Mouse (Mus musculus) right cerebral cortex, adult 2 months (tissue): ENCODE results near the gene Znrf4.

Experiments used
- DNase-seq, 2 experiments: peaks; one replicate each; pipeline ENCODE4 v3.0.0; 2021 to 2022; ENCODE audit warnings: low spot score in 2 of 2

Gene Znrf4

DNA sequence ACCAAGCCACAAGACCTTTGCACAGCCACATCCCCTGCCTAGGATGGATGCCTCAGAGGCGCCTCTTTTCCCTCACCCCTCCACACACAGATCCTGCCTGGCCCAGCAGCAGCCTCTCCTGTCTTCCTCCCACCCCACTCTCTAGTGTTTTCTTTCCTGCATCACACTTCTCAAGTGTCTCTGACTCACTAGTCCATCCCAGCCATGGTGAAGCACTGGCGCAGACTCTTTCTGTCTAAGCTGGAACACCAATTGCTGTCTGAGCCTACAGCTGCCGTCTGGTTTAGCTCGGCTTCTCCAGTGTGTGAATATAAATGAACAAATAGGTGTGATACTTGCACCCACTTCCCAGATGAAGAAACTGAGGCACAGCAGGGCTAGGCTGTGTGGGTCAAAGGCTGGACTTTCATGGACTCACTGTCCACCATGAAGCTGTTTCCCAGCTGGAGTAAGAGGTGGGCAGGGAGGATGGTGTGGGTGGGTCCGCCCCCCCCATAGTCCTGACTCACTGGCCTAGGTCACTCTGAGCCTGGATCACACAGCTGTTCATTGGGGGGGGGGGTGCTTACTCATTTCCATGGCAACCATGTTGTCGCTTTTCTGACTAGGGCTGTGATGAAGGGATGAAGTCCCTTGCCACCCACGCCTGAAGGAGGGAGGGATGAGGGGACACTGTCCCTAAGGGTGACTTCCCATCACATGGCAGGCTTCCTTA lies 21.6 kb downstream of the Znrf4 start:
- DNase-seq, result peak in 1 of 2 experiments; percentile 73

DNA sequence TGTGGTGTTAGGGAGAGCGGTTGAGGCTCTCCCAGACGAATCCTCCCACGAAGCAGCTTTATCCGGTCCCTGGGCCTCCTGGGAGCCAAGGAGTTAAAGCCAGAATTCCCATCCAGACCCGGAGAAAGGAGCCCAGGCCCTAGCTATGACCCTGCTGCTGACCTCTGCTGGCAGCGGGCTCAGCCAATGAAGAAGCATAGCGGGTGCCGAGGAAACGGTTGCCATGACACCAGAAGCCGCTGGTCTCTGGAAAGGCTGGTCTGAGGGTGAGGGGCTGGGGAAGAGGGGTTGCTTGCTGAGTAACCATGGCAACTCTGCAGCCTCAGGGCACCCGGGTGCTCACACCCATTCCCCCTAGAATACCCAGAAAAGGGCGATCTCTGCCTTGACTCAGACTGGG lies 24.2 kb downstream of the Znrf4 start:
- DNase-seq, result no peak

DNA sequence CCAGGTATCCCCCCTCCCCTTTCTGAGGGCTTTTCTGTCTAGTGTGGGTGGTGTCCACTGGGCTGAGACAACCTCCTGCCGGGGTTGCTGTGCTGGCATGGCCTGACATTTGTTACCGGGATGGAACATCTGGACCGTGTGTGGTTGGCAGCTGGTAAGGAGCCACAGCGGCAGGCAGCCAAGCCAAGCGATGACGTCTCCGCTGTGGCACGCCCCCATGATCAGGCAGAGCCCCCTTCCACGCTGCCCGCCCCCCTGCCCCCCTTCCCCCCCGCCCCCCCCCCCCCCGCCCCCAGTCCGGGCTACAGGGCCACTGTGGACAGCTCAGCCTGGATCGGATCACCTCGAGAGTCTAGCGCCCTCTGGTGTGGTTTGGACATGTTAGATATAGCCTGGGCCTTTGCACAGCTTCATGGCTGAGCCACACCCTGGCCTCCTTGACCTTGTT lies 24.8 kb downstream of the Znrf4 start:
- no peak for DNase-seq

DNA sequence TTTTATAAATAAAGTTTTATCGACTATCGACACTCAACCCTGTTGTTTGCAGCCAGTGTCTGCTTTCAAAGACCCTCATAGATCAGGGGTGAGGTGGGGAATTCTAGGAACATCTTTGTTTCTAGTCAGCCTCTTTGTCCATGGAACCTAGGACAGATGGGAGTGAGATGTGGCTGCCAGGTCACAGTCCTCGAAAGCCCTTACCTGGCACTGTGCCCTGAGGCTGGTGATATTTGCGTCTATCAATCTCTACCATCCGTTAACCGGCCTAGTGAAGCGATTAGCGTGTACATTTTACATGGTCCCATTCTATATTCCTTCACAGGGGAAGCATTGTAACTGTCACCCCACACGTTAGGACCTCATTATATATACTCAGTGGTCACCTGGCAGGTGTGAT lies 26.3 kb downstream of the Znrf4 start:
- no peak for DNase-seq

DNA sequence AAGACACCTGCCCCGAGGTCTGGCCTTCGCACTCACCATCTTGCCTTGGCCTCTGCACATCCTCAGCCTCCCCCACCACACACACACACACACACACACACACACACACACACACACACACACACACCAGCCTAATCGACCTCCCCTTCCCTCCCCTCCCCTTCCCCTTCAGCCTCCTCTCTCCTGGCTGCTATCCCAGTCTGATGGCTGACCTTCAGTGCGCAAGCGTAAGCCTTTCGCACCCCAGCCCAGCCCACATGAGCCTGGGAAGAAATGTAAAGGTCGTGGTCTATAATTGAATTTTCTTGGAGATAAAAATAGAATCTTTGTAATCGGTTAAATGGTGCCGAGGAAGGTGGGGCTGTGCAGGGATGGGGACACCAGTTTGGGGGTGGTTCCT lies 27.1 kb downstream of the Znrf4 start:
- no peak for DNase-seq

DNA sequence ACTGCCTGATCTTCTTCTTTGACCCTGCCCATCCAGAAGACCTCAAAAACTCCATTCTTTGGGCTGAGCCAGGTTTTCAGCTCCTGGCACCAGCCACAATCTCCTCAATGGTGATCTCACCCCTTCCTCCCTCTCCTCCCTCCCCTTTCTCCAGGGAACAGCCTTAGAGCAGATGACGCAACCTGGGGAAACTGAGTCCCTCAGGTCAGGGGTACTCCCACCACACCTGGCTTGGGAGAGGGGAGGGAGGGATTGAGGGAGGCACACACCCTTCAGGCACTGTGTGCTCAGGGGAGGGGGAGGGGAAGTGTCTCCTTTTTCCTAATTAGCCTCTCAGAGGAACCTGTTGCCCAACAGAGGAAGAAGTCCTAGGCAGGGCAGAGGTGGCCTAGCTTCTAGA lies 29.6 kb downstream of the Znrf4 start:
- DNase-seq, result no peak

DNA sequence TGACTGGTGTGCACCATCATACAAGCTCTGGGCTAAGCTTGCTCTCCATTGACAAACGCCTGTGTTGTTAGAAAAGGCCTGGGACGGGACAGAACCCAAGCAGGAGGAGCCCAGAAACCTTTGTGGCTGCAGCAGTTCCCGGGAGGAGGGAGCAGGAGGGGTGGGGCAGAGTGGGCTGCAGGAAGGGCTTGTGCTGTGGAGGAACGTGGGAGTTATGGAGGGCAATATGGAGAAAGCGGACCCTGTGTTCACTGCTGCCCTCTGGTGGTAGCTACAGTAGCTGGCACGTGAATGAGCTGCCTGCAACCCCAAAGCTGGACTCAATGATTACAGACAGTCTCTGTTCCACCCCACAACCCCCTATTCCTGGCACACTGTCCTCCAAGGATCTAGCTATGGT lies 32.9 kb downstream of the Znrf4 start:
- peak; percentile 71 to 75 for DNase-seq

DNA sequence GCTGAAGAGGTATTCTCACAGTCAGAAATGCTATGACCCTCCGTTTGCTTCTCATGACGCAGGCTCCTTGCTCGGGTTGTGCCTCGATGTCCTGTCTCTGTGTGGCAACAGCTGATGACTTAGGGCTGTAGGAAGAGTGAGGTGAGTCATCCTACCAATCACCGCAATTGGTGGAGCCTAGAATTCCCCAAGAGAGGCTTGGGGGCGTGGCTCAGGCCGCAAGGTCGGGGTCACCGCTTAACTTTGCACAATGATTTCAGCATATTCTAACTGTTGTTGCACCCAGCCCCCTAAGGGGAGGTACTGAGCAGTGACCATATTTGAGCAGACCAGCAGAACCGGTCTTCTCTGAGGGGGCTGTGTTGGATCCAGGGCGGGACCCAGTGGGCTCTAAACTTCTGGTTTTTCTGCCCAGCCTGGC lies 34.0 kb downstream of the Znrf4 start:
- no peak for DNase-seq

DNA sequence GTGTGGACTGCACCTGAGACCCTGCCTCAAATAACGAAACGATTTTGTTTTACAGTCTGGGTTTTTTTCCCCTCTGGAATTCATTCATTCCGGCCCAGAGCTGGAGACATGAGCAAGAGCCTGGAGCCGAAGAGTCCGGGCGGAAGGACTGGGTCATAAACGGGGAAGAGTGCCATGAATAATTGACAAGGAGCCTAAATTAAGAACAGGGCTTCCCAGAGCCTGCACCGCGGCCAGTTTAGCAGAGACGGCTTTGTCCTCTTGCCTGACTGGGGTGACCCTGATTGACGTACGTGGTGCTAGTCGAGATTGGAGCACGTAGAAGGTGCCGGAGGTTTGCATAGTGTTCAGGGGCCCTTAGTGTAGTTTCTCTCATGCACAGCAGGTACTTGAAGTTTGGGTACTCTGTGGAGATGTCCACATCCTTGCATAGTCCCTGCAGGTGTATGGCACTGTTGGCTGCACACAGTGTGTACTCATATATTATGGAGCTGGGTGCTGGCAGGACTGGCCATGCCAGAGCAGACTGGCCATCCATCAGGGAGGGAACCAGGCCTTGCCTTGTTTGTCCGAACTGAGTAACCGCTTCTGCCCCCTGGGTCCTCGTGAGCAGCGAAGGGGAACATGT lies 34.9 kb downstream of the Znrf4 start:
- DNase-seq, result no peak

DNA sequence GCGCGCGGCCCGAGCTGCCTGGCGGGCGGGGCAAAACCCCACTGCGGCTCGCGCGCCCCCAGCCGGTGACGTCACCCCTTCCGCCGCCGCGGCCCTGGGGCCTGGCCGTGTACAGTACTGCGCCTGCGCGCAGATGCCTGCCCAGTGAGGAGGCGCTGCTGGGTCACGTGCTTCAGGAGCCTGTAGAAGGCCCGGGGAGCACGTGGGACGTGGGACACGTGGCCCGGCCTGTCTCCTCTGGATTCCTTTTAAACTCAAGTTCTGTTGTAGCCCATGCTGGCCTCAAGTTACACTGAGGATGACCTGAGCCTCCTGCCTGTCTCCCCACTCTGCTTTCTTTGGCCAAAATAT lies 35.9 kb downstream of the Znrf4 start, which contains the start of gene Ptprs:
TSS of gene Ptprs (minus strand) at position 82 of the 351 bp plus-strand sequence.
- peak; percentile 97 to 98 for DNase-seq

DNA sequence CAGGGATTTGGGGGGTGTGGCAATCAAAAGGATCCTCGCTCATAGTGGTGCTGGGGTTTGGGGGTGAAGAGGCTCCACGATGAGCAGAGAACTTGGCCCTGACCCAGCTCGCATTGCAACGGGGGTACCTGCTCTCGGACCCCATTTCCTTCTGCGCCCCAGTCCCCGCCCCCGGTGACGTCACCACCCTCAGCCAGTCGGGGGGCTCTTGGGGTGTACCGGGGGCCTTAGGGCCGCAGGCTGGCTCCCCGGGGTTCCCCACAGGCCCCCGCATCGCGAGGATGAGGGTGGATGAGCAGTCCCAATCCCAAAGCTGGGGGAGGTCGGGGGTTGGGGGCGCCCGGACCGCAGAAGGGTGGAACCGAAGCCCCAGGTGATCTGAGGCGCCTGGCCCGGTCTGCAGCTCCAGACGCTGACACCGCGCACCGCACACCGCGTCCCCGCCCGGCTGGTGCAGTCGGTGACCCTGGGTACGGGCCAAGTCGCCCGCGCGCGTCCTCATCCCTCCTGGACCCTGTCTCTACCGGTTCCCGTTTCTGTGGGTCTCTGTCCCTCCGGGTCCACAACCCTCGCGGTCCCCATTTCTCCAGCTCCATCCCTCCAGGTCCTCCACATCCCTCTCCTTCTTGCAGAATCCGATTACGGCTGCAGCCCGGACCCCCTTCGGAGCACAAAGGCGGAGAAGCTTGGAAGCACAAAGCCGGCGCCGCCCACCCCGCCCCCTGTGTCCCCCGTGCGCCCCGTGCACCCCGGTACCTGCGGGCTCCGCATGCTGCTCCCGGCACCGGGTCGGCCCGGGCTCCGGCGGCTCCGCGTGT lies 36.4 kb downstream of the Znrf4 start:
- DNase-seq, result peak; percentile 47 to 59

DNA sequence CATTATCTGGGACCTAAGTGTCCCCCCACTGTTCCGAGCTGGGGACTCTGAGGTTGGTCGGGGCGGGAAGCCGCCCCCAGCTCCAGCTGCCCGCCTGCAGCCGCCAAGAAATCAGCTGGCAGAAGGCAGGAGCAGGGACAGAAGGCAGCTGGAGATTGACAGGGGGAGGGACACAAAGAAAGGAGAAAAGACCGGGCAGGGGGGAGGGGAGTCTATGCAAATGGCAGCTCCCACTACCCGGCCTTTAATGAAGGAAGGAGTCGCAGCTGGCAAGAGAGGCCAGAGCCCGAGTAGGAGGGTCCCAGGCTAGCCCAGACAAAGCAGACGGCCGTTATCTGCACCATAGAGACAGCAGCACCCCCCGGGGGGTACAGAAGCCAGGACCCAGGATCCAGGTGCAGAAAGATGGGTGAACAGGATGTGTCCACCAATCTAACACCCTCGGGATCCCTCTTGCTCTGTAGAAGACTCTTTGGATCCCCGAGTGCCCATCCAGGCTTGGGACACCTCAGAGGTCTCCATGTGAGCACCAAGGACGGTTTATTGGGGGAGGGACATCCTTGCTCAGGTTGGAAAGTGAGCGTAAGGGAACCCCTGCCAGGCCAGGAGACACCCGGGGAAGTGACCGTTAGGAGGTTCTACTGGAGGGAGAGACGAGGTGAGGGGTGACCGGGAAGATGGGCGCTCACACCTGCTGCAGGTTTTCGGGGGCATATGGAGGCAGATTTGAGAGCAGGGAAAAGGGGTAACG lies 37.2 kb downstream of the Znrf4 start:
- peak; percentile 68 to 73 for DNase-seq

DNA sequence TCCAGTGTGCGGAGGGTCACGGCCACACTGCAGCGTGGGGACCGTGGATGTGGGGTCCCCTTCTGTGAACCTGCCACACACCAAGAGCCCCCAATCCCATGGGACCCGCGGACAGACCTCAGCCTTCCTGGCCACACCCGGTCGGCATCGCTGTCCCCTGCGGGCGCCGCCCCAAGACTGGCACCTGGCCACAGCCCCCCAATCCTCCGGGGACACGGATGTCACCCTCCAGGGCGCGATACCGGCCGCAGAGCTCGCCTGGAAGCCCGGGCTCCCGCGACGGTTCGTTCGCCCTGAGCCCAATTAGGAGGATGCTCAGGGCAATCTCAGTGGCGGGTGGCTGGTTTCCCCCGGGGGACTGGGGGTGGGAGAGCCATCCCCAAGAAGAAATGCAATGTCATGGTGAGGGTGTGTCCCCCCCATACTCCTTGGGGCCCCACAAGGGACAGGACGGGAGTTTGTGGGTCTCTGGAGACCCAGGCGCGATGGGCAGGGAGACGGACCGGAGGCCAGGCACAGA lies 37.9 kb downstream of the Znrf4 start:
- no peak for DNase-seq

DNA sequence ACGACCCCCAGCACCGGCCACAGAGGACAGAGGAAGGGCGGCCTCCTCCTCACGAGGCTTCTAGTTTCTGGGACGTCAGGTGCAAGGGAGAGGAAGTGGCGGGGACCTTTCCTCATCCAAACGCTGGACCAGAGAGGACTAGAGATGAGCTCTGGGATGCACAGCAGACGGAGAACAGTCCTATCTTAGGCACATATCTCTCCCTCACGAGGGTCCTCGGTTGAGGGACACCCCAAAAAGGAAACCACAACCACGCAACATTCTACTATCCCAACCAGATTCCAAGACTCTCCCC lies 38.7 kb downstream of the Znrf4 start:
- DNase-seq, result no peak

DNA sequence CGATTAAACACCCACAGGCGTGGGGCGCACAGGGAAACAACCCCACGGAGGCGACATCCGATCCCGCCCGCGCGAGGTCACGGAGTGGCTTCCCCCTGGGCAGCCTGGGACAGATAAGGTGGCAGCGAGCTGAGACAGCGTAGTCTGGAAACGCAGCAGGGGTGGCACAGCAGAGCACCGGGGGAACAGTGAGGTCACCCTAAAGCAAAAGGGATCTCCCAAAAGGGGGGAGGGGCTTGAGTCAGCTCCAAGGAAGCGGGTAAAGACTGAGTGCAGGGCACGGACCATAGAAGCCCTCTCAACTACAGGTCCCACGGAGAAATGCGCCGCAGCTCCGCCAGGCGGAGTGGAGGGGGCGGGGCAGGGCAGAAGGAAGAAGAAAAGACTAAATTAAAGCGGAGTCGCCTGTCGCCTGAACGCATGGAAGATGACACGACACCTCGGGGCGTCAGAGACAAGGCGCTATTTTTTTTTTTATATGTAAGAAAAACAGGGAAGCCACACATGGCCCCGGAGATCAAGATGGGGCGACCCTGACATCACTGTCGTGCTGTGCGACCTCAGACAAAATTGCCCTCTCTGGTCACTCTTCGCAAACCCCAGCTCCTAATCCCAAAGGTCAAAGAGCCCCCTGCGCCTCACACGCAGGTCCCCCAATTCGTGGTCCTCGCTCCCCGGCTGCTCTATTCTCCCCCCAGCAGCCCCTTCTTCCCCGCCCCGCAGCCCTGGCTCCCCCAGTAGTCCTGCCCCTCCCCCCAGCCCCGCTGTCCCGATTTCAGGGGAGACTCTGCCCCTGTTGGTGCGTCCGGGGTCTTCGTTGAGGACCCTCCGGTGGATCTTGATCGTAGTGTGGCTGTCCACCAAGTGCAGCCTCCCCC lies 39.3 kb downstream of the Znrf4 start:
- DNase-seq, result peak; percentile 63 to 70

DNA sequence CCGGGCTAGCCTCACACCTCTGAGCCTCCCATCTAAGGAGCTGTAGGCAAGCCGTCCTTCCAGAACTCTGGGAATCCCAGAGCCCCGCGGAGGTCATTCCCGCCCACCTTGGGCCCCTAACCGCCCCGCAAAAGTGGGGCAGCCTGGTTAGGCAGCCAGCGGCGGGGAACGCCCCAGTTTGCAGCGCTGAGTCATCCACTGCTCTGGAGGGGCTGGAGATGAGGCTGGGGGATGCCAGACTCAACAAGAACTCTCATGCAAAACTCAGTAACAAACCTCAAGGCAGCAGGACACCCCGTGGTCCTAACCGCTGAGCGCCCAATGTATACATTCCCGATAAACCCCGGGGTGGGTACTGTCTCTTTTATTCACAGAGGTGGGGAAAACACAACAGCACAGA lies 40.1 kb downstream of the Znrf4 start:
- DNase-seq, result peak in 1 of 2 experiments; percentile 31

DNA sequence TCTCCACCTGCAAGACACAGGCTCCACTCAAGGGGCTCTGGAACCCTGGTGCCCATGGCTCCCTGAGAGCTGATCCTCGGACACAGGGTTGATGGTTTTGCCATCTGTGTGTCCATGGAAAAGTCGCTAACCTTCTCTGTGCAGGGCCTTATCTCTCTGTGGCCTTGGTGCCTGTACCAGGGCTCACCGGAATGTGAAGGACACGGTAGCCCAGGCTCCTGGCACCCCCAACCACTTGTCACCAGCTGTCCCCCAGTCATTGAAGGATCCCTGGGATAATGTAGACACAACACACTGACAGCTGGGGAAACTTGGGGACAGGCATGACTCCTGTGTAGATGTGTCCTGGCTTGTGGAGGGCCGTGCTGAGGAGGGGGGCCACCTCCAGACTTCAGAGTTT lies 41.1 kb downstream of the Znrf4 start:
- no peak for DNase-seq

DNA sequence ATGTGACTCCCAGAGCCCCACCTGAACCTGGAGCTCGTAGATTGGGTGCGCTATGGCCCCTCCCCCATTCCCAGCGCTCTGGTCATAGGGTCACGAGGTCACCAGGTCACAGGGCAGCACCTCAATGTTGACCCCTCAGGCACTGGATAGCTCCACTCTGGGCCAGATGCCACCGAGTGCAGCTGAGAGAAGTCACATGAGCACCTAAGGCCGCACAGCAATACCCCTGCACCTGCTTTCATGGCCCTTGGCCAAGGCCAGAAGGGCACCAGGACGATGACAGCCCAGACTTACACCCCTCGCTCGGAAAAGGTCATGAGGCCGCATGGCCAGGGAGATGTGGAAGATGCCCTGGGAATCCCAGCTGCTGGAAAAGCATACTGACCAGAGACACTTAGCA lies 41.7 kb downstream of the Znrf4 start:
- no peak for DNase-seq

DNA sequence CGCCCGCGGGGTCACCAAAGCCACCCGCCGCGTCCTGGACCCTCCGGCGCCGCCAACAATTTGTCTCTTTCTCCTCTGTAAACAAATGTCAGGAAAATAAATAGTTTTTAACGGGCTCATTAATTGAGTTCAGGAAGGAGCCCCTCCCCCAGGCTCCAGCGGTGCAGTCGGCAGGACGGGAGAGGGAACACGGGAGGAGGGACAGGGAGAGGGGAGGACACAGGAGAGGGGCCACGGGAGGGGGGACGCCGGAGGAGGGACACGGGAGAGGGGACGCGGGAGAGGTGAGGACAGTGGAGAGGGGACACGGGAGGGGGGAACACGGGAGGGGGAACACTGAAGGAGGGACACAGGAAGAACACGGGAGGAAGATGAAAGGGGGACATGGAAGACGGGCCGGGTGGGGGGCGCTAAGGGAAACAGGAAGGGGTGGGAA lies 42.2 kb downstream of the Znrf4 start:
- DNase-seq, result no peak

DNA sequence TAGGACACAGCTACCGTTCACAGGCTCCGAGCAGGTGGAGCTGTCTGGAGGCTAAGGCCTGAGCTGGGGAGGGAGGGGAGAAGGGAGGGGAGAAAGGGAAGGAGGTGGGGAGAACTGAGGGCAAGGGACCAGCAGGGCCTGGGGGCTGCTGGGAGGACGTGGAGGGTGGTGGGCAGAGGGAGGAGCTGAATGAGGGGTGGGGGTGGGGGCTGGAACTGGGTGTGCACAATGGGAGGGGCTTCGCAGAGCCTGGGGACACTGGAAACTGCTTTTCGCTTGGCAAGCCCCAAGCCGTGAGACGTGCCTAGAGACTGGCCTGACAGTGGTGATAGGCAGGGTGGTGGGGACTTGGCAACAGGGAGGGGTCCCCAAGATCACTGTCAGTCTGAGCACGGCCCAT lies 43.0 kb downstream of the Znrf4 start:
- DNase-seq, result no peak

DNA sequence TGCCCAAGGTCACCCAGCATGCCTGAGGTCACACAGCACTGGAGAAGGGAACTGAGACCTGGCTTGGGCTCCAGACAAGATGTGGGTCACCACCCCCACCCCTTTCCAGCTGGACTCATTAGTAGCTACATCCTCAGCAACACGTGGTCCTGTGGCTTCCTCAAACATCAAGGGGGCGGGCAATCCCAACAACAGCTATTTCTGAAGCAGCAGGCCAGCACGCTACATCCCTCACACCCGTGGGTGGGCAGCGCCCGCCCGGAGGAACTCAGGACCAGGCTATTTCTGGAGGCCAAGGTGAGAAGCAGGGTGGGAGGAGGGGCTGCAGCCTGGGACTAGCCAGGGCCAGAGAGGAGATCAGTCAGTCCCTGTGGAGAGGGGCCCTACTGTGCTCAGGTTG lies 43.4 kb downstream of the Znrf4 start:
- DNase-seq, result peak; percentile 60 to 72
